Mouse (Mus musculus) liver, postnatal 0 days (tissue): ENCODE measurements around the gene Mta1. TPM values are rescaled to one million over a fixed set of nuclear protein-coding genes. Genes with fewer than 3 reads are reported as not detected.

Source experiments
- ATAC-seq: fragments of 200-750 bp; cut with Nextera tagmentation; 2 replicates; pipeline ENCODE4 v1.8.0; 2017; ENCODE audit warnings: mild to moderate bottlenecking, moderate library complexity
- DNase-seq: peaks from one replicate; pipeline ENCODE4 v3.0.0-alpha.2; 2016
- H3K27ac ChIP-seq: fragments of 300-500 bp; sonication (generic); 2 replicates; pipeline ENCODE4 v1.5.1; 2014; ENCODE audit warnings: antibody characterized with exemption, moderate library complexity, mild to moderate bottlenecking, low read depth
- H3K27me3 ChIP-seq: fragments of 300-500 bp; sonication (generic); 2 replicates; pipeline ENCODE4 v1.6.1; 2014; ENCODE audit warnings: low read length, control low read depth, mixed read lengths; ENCODE audit not compliant: insufficient read depth
- H3K36me3 ChIP-seq: fragments of 300-500 bp; sonication (generic); replicated peaks from 2 replicates; pipeline ENCODE4 v1.6.1; 2014; ENCODE audit warnings: mild to moderate bottlenecking, control low read depth, low read length, moderate library complexity, mixed read lengths; ENCODE audit not compliant: insufficient read depth
- H3K4me1 ChIP-seq: fragments of 300-500 bp; sonication (generic); 2 replicates; pipeline ENCODE4 v1.6.1; 2014; ENCODE audit warnings: antibody characterized with exemption, mild to moderate bottlenecking, control low read depth; ENCODE audit not compliant: insufficient read depth
- H3K4me2 ChIP-seq: fragments of 300-500 bp; sonication (generic); 2 replicates; pipeline ENCODE4 v1.6.1; 2014; ENCODE audit warnings: low read depth, mild to moderate bottlenecking, low read length, moderate library complexity, mixed read lengths
- H3K4me3 ChIP-seq: fragments of 300-500 bp; sonication (generic); 2 replicates; pipeline ENCODE4 v1.5.1; 2014; ENCODE audit warnings: low read depth, low read length
- H3K9ac ChIP-seq: fragments of 300-500 bp; sonication (generic); replicated peaks from 2 replicates; pipeline ENCODE4 v1.6.1; 2014; ENCODE audit warnings: mild to moderate bottlenecking, moderate library complexity
- H3K9me3 ChIP-seq: fragments of 300-500 bp; sonication (generic); 2 replicates; pipeline ENCODE4 v1.6.1; 2016; ENCODE audit warnings: mild to moderate bottlenecking, control low read depth, low read length, mixed read lengths
- CTCF ChIP-seq: sonication (generic); IDR thresholded peaks from 2 replicates; pipeline ENCODE4 v1.5.1; 2016; ENCODE audit warnings: antibody characterized with exemption, low read depth
- EP300 ChIP-seq: IDR thresholded peaks from 2 replicates; pipeline ENCODE4 v1.6.1; 2016; ENCODE audit warnings: antibody characterized with exemption, low read depth, mild to moderate bottlenecking
- WGBS: fragments of 180-500 bp; shearing (Covaris S2); extraction: QIAGEN DNeasy Blood & Tissue Kit; methylation state at CpG from one replicate; pipeline ENCODE4 v1.1.7; 2014; ENCODE audit not compliant: insufficient replicate concordance; 5-methylcytosine and 5-hydroxymethylcytosine counted together
- polyA plus RNA-seq: library from polyadenylated mRNA; unstranded; fragments of >200 nt; fragmentation: Nextera tagmentation; extraction: Ambion mirVana; gene quantifications from 2 replicates; pipeline ENCODE4 v1.2.1, GENCODE M21; 2015

Mta1 gene
- polyA plus RNA-seq, 1 experiment from 2014 or later, result 3.9 TPM

DNA sequence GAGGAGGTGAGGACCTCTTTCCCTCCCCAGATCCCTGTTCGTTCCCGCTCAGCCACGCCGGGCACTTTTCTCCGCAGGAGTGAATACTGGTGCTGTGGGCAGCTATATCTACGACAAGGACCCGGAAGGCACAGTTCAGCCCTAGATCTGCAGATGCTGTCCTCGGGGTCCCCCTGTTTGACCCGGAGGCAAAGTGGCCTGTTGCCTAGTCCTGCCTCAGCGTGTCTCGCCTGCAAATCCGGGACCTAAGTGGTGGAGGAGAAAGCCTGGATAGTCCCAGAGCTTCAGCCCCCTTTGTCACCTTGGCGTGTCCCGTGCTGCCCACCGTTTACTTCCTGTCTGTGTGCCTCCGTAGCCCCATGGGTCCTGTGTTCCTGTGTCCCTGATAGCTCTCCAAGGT lies 46.8 kb downstream of the Mta1 start:
- H3K27ac ChIP-seq, result no peak overlapping the region
- H3K9ac ChIP-seq, result no peak overlapping the region
- 90% methylated on average over 16 of the region's 16 CpGs for WGBS
- H3K36me3 ChIP-seq, result 0 out of 2 replicates have a peak, but pooled peaks cover 3% of the 10 kb centered on the region
- H3K4me1 ChIP-seq, result peaks cover 45% of the 10 kb centered on the region
- no peaks in the 10 kb centered on the region for H3K9me3 ChIP-seq
- peaks cover 28% of the 10 kb centered on the region for H3K27me3 ChIP-seq
- no peak overlapping the region for H3K4me2 ChIP-seq
- no peak overlapping the region for H3K4me3 ChIP-seq
- TF ChIP-seq EP300 (no peak), CTCF (no peak)
- DNase-seq, result no peak
- ATAC-seq, result no peak

DNA sequence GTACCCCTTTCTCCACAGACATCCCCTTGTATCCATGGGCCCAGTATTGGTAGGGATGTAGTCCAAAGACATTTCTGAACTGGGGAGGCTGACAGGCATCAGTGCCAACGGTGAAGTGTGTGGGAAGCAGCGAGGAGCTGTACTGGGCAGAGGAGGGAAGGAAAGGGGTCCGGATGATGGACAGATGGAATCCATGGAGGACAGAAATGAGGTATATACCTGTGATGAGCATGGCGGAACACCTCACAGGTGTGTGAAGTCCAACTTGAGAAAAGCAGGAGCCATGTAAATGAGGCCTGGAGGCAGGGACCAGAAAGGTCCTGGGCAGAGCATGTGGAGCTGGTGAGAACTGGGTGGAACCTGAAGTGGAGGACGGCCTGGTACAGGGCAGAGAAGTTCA lies 47.5 kb downstream of the Mta1 start:
- Histone ChIP-seq H3K27ac (no peak overlapping the region), H3K36me3 (0 out of 2 replicates have a peak, but pooled peaks cover 3% of the 10 kb centered on the region), H3K4me1 (peaks cover 41% of the 10 kb centered on the region), H3K27me3 (peaks cover 28% of the 10 kb centered on the region), H3K9me3 (no peaks in the 10 kb centered on the region), H3K4me2 (no peak overlapping the region), H3K4me3 (no peak overlapping the region), H3K9ac (no peak overlapping the region)
- ATAC-seq (no peak), DNase-seq (no peak)
- TF ChIP-seq CTCF (no peak), EP300 (no peak)
- 76% methylated on average over 5 of the region's 5 CpGs for WGBS

DNA sequence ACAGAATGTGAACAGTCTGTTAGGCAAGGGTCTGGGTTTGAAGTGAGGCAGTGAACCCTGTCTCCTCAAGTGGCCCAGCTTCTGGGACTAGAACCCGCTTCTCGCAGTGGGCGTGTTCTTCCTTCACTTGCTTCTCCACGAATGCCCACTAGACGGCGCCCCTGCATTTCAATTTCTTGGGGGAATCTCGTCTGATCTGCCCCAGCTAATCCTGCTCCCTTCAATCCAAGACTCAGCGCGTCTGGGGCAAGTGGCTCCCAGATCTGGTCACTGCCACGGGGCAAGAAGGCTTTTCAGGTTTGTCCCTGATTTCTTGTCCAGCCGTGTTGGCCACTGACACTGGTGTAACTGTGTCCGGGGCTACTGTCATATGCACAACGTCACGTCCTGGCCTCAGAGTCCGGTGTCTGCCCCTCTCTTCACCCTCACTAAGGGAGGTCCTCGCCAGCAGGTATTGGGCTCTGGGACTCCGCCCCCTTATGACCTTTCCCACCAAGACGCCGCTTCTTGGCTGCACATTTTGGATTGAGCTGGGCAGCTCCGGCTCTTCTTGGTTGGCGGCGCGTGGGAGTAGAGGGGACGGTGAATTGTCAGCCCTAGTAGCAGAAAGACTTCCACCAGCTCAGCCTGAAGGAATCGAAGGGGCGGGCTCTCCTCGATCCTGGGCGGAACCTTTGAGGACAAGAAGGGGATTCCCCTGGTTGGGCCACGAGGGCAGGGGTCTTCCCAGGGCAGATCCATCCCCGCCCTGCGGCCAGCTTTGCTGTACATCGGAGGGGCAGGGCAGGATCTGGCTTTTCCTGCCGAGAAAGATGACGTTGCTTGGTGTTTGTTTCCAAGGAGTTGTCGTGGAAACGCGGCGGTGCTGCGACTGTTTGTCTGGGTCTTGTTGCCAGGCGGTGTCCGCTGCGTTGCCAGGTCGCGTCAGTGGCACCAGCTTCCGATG lies 48.3 kb downstream of the Mta1 start, which contains the start of gene Crip1:
Gene Crip1 (plus strand): TSS at position 205 of the 946 bp plus-strand sequence.
- H3K27me3 ChIP-seq, result peaks cover 29% of the 10 kb centered on the region
- no peak for TF ChIP-seq EP300
- TF ChIP-seq CTCF, result peak; percentile 94
- H3K36me3 ChIP-seq, result 0 out of 2 replicates have a peak, but pooled peaks cover 3% of the 10 kb centered on the region
- H3K27ac ChIP-seq, result 0 out of 2 replicates have a peak within 1 kb of the TSS, but pooled peaks have one; percentile 37
- H3K4me3 ChIP-seq, result peak within 1 kb of the TSS; percentile 25
- ATAC-seq, result peak; percentile 40
- DNase-seq, result peak; percentile 87
- H3K9ac ChIP-seq, result 0 out of 2 replicates have a peak within 1 kb of the TSS, but pooled peaks have one; percentile 17
- H3K4me1 ChIP-seq, result peaks cover 36% of the 10 kb centered on the region
- 14% methylated on average over 45 of the region's 45 CpGs for WGBS
- H3K4me2 ChIP-seq, result peak within 1 kb of the TSS; percentile 62
- H3K9me3 ChIP-seq, result no peaks in the 10 kb centered on the region

DNA sequence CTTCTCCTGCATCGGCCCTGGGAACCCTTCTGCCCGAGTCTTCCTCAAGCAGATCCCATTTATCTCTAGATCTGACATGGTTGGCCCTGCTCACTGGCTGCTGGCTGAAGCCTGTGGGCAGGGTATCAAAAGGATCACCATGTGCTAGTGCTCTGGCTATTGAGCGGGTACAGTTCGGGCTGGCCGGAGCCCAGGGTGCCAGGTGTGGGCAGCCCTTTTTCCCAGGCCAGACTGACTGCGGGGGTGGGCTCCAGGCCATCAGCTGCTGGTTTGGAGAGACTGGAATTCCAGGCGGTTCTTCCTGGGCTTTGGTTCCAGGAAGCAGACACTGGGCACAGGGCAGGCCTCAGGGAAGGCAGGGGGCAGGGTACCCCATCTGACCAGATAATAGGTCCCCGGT lies 49.4 kb downstream of the Mta1 start:
- Histone ChIP-seq H3K9ac (no peak overlapping the region), H3K4me1 (peaks cover 39% of the 10 kb centered on the region), H3K27me3 (peaks cover 27% of the 10 kb centered on the region), H3K9me3 (no peaks in the 10 kb centered on the region), H3K27ac (no peak overlapping the region), H3K4me2 (no peak overlapping the region), H3K4me3 (no peak overlapping the region), H3K36me3 (0 out of 2 replicates have a peak, but pooled peaks cover 3% of the 10 kb centered on the region)
- DNase-seq (no peak), ATAC-seq (no peak)
- 81% methylated on average over 8 of the region's 8 CpGs for WGBS
- TF ChIP-seq CTCF (no peak), EP300 (no peak)

DNA sequence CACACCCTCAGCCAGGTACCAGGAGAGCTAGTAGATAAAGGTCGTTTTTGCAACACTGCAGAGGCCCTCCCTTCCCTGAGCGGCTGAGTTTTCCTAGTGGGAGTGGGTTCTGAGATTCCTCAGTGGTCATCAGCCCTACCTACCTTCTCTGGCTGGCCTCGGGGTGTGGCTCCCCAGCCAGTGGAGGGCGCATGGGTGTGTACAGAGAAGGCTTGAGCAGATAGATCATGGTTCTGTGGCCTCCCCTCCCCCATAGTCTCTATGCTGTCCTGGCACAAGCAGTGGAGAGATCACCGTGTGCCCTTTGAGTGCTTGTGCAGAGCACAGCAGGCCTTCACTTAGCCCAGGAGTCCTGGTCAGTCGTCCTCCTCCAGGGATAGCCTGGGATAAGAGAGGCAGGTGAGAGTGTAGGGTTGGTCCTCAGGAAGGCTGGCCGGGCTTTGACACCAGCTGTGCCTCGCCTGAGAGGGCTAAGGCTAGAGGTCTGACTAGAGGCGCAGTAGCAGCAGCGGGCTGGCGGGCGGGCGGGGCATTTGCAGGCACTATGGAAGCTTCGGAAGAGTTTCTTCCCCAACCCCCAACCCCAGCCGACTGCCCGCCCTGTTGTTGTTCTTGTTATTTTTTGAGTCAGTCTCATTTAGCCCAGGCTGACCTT lies 50.4 kb downstream of the Mta1 start:
- Histone ChIP-seq H3K9me3 (no peaks in the 10 kb centered on the region), H3K27me3 (peaks cover 20% of the 10 kb centered on the region), H3K9ac (no peak overlapping the region), H3K4me3 (no peak overlapping the region), H3K27ac (no peak overlapping the region), H3K36me3 (0 out of 2 replicates have a peak, but pooled peaks cover 3% of the 10 kb centered on the region), H3K4me1 (peaks cover 37% of the 10 kb centered on the region), H3K4me2 (no peak overlapping the region)
- 37% methylated on average over 16 of the region's 16 CpGs for WGBS
- DNase-seq, result peak; percentile 73
- TF ChIP-seq EP300 (no peak), CTCF (peak; percentile 53)
- ATAC-seq, result peak; percentile 44

DNA sequence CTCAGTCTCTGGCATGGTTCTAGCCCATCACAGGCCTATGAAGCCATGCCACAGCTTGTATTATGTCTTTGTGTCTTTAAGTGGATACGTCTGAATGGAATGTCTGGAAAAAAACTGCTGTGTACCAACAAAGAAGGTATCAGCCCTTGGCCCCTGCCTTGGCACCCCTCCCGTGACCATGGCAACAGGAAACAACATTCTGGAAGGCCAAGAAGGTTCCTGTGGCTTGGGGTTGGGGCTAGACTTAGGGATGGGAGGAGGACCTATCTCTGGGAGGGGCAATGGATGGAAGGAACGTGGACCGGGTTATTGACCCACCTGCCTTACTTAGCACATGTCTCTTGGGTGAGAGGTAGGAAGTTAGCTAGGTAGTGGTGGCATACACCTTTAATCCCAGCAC lies 51.3 kb downstream of the Mta1 start:
- no peak for ATAC-seq
- Histone ChIP-seq H3K36me3 (0 out of 2 replicates have a peak, but pooled peaks cover 3% of the 10 kb centered on the region), H3K27me3 (peaks cover 20% of the 10 kb centered on the region), H3K4me1 (peaks cover 37% of the 10 kb centered on the region), H3K9me3 (no peaks in the 10 kb centered on the region), H3K4me2 (no peak overlapping the region), H3K4me3 (no peak overlapping the region), H3K27ac (no peak overlapping the region), H3K9ac (no peak overlapping the region)
- TF ChIP-seq EP300 (no peak), CTCF (no peak)
- WGBS, result 63% methylated on average over 4 of the region's 4 CpGs
- DNase-seq, result no peak
